Mouse (Mus musculus) macrophage (primary cell): ENCODE data around the gene Olfr985. TPM values are rescaled to one million over a fixed set of nuclear protein-coding genes. Genes with fewer than 3 reads are reported as not detected.

Source experiments
- polyA plus RNA-seq: library from polyadenylated mRNA; stranded (reverse); fragments of 250-400 nt; gene quantifications from 3 replicates; pipeline ENCODE4 v1.2.4, GENCODE M21; 2018; ENCODE audit warnings: inconsistent platforms

Gene Olfr985
- polyA plus RNA-seq, 1 experiment from 2014 or later, result not detected

Other genes starting within 250 kb of the Olfr985 start
- gene Olfr229, start 222.8 kb downstream of the Olfr985 start, polyA plus RNA-seq, result not detected in 3 replicates
- not detected in 3 replicates for gene Olfr974, start 192.7 kb downstream of the Olfr985 start, polyA plus RNA-seq
- not detected in 3 replicates for gene Olfr975, start 178.1 kb downstream of the Olfr985 start, polyA plus RNA-seq
- gene Olfr976, start 169.1 kb downstream of the Olfr985 start, polyA plus RNA-seq, result not detected in 3 replicates
- gene Olfr978, start 138.1 kb downstream of the Olfr985 start, polyA plus RNA-seq, result not detected in 3 replicates
- gene Olfr979, start 126.7 kb downstream of the Olfr985 start, polyA plus RNA-seq, result not detected in 3 replicates
- not detected in 3 replicates for gene Olfr980, start 120.6 kb downstream of the Olfr985 start, polyA plus RNA-seq
- gene Olfr981, start 108.7 kb downstream of the Olfr985 start, polyA plus RNA-seq, result not detected in 3 replicates
- not detected in 3 replicates for gene Olfr982, start 56.4 kb downstream of the Olfr985 start, polyA plus RNA-seq
- gene Olfr983, start 36.6 kb downstream of the Olfr985 start, polyA plus RNA-seq, result not detected in 3 replicates
- gene Olfr984, start 16.0 kb downstream of the Olfr985 start, polyA plus RNA-seq, result not detected in 3 replicates
- not detected in 3 replicates for gene Tmem225, start 17.9 kb upstream of the Olfr985 start, polyA plus RNA-seq
- gene Olfr986, start 50.7 kb upstream of the Olfr985 start, polyA plus RNA-seq, result not detected in 3 replicates
- 3.4 to 4.8 TPM (median 4.1 TPM) in 3 replicates for gene Zfp202, start 62.1 kb upstream of the Olfr985 start, polyA plus RNA-seq
- 2.1 to 5.9 TPM (median 5.8 TPM) in 3 replicates for gene Scn3b, start 139.0 kb upstream of the Olfr985 start, polyA plus RNA-seq